Mouse (Mus musculus): Measurements from ENCODE around the gene Prr29. TPM values are rescaled to one million over a fixed set of nuclear protein-coding genes. Genes with fewer than 3 reads are reported as not detected.
"Not testable (repeated sequence)": the region's sequence is repeated elsewhere in the genome, so short reads cannot be mapped to it uniquely, and the experiment has no call there.

Prr29 gene
- total and polyA plus RNA-seq, 3 experiments, result 0.37 to 10.4 (median 0.48) TPM

GRCm38 (mm10) chr11:106334066-106334465, 31.2 kb upstream of the Prr29 start:
- no peak for DNase-seq
- intact Hi-C loops (cut with DNase I), result no loop called here
- H3K9ac ChIP-seq (ENCODE audit: low read depth, low read length), result no peak overlapping the region
- no peaks in the 10 kb centered on the region for H3K27me3 ChIP-seq (ENCODE audit: control insufficient read depth, insufficient read depth, low read length)
- TF ChIP-seq EP300 (IDR thresholded peaks at IDR 0.05; ENCODE audit: insufficient read depth, low read depth, low read length), result no peak
- TF ChIP-seq CTCF (IDR thresholded peaks at IDR 0.05), result no peak
- TF ChIP-seq POLR2A (IDR thresholded peaks at IDR 0.05; ENCODE audit: insufficient read depth, low read depth, low read length), result no peak
- no peaks in the 10 kb centered on the region for H3K36me3 ChIP-seq (ENCODE audit: control insufficient read depth, insufficient read depth, low read length)
- no peak overlapping the region for H3K27ac ChIP-seq
- peaks cover 2% of the 10 kb centered on the region; the same call in 1 of the 2 replicates for H3K4me1 ChIP-seq (ENCODE audit: control insufficient read depth, insufficient read depth, low read length)
- 27% methylated on average over 2 of the region's 2 CpGs for WGBS
- H3K4me3 ChIP-seq, result no peak overlapping the region
- H3K79me2 ChIP-seq (replicated peaks; ENCODE audit: control insufficient read depth, insufficient read depth, low read length), result no peaks in the 10 kb centered on the region

DNA sequence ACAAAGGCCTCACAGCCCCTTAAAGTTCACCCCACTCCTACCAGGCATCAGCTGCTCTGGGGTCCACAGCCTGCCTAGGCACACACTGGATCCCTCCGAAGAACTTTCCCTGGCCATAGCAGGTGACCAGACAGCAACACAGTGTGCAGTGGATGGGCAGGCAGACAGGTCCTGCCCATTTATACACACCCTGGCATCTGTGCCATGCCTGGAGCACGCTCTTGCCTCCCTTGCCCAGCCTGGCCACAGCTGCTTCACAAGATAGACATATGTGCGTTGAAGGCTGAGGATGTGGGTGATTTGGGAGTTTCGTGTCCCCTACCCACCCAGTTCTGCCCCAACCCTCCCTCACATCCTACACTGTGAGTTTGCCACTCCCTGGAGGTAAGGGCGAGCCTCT, 27.2 kb upstream of the Prr29 start:
- Histone ChIP-seq H3K79me2 (replicated peaks; ENCODE audit: control insufficient read depth, insufficient read depth, low read length) (no peaks in the 10 kb centered on the region), H3K36me3 (ENCODE audit: control insufficient read depth, insufficient read depth, low read length) (no peaks in the 10 kb centered on the region), H3K27ac (no peak overlapping the region), H3K4me1 (ENCODE audit: control insufficient read depth, insufficient read depth, low read length) (no peaks in the 10 kb centered on the region), H3K9ac (ENCODE audit: low read depth, low read length) (no peak overlapping the region), H3K27me3 (ENCODE audit: control insufficient read depth, insufficient read depth, low read length) (no peaks in the 10 kb centered on the region), H3K4me3 (no peak overlapping the region)
- no peak for DNase-seq
- 84% methylated on average over 5 of the region's 5 CpGs for WGBS
- no peak for TF ChIP-seq CTCF (IDR thresholded peaks at IDR 0.05)
- no peak for TF ChIP-seq EP300 (IDR thresholded peaks at IDR 0.05; ENCODE audit: insufficient read depth, low read depth, low read length)
- no peak for TF ChIP-seq POLR2A (IDR thresholded peaks at IDR 0.05; ENCODE audit: insufficient read depth, low read depth, low read length)
- intact Hi-C loops (cut with DNase I), result no loop called here

DNA sequence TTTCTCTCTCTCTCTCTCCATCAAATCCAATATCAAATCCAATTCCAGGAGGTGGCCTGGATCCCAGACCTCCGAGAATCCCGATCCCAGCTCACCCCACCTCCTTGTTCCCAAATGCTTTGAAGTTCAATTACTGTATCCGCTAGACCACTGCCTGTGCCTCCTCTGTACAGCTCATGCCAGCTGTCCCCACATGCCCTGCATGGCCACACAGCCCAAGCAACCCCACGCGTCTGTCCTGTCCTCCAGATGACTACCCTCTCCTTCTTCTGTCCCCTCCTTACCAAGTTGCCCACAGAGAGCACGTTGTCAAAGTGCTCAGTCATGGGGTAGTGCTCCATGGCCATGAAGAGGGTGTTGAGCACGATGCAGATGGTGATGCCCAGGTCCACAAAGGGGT, 26.4 kb upstream of the Prr29 start:
- TF ChIP-seq EP300 (IDR thresholded peaks at IDR 0.05; ENCODE audit: insufficient read depth, low read depth, low read length), result no peak
- no peak for TF ChIP-seq POLR2A (IDR thresholded peaks at IDR 0.05; ENCODE audit: insufficient read depth, low read depth, low read length)
- no peak for TF ChIP-seq CTCF (IDR thresholded peaks at IDR 0.05)
- H3K36me3 ChIP-seq (ENCODE audit: control insufficient read depth, insufficient read depth, low read length), result no peaks in the 10 kb centered on the region
- H3K27me3 ChIP-seq (ENCODE audit: control insufficient read depth, insufficient read depth, low read length), result no peaks in the 10 kb centered on the region
- no peak overlapping the region for H3K9ac ChIP-seq (ENCODE audit: low read depth, low read length)
- 87% methylated on average over 7 of the region's 7 CpGs for WGBS
- H3K4me3 ChIP-seq, result no peak overlapping the region
- DNase-seq, result no peak
- intact Hi-C loops (cut with DNase I), result no loop called here
- no peak overlapping the region for H3K27ac ChIP-seq
- H3K79me2 ChIP-seq (replicated peaks; ENCODE audit: control insufficient read depth, insufficient read depth, low read length), result no peaks in the 10 kb centered on the region
- no peaks in the 10 kb centered on the region for H3K4me1 ChIP-seq (ENCODE audit: control insufficient read depth, insufficient read depth, low read length)

DNA sequence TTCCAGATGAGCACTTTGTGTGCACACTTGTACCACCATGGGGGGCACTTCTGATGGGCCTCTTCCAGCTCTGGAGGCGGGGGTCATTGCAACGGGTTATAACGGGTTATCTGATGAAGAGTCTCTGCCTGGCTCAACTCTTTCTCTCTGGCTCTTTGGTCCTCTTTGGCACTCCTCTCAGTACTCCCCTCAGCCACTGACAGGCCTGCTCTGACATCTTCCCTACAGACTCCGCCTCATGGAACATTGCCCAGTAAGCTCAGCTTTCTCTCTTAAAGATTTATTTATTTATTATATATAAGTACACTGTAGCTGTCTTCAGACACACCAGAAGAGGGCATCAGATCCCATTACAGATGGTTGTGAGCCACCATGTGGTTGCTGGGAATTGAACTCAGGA, 25.9 kb upstream of the Prr29 start:
- intact Hi-C loops (cut with DNase I); H3K27ac ChIP-seq; H3K27me3 ChIP-seq (ENCODE audit: control insufficient read depth, insufficient read depth, low read length); DNase-seq; H3K4me1 ChIP-seq (ENCODE audit: control insufficient read depth, insufficient read depth, low read length); H3K4me3 ChIP-seq; H3K9ac ChIP-seq (ENCODE audit: low read depth, low read length); H3K79me2 ChIP-seq (replicated peaks; ENCODE audit: control insufficient read depth, insufficient read depth, low read length); H3K36me3 ChIP-seq (ENCODE audit: control insufficient read depth, insufficient read depth, low read length): not testable (repeated sequence)
- 80% methylated on average over 4 of the region's 4 CpGs for WGBS

DNA sequence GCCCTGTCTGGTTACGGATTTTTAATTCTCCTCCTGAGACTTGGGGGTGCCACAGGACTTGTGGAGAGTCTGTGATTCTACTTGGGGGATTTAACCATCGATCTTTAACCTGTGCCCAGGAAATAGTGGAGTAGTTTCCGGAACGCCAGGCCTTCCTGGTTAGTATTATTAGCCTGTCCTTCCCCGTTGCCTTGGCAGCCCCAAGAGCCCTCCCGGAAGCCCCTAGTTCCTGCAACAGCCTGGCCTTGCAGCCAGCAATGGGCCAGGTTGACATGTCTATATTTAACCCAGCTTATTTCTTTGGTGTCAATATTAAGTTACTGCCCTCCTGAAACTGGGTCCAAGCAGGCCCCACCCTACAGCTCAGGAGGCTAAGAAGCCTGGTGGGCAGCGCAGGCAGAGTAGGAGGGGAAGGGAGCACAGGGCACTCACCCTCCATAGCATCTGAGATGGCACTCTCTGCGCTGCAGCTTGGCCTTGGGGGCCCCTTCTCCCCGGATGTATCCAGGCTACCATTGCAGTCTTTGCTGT, 24.2 kb upstream of the Prr29 start:
- no peak overlapping the region for H3K4me3 ChIP-seq
- TF ChIP-seq POLR2A (IDR thresholded peaks at IDR 0.05; ENCODE audit: insufficient read depth, low read depth, low read length), result no peak
- no peak for TF ChIP-seq EP300 (IDR thresholded peaks at IDR 0.05; ENCODE audit: insufficient read depth, low read depth, low read length)
- TF ChIP-seq CTCF (IDR thresholded peaks at IDR 0.05), result no peak
- 49% methylated on average over 9 of the region's 9 CpGs for WGBS
- no peak overlapping the region for H3K9ac ChIP-seq (ENCODE audit: low read depth, low read length)
- H3K79me2 ChIP-seq (replicated peaks; ENCODE audit: control insufficient read depth, insufficient read depth, low read length), result no peaks in the 10 kb centered on the region
- intact Hi-C loops (cut with DNase I), result no loop called here
- H3K27ac ChIP-seq, result no peak overlapping the region
- no peaks in the 10 kb centered on the region for H3K4me1 ChIP-seq (ENCODE audit: control insufficient read depth, insufficient read depth, low read length)
- H3K27me3 ChIP-seq (ENCODE audit: control insufficient read depth, insufficient read depth, low read length), result no peaks in the 10 kb centered on the region
- no peaks in the 10 kb centered on the region for H3K36me3 ChIP-seq (ENCODE audit: control insufficient read depth, insufficient read depth, low read length)
- no peak for DNase-seq

- Histone ChIP-seq H3K4me1 (ENCODE audit: control insufficient read depth, insufficient read depth, low read length) (no peaks in the 10 kb centered on the region), H3K9ac (ENCODE audit: low read depth, low read length) (no peak overlapping the region), H3K36me3 (ENCODE audit: control insufficient read depth, insufficient read depth, low read length) (no peaks in the 10 kb centered on the region), H3K27ac (no peak overlapping the region), H3K27me3 (ENCODE audit: control insufficient read depth, insufficient read depth, low read length) (no peaks in the 10 kb centered on the region), H3K79me2 (replicated peaks; ENCODE audit: control insufficient read depth, insufficient read depth, low read length) (no peaks in the 10 kb centered on the region), H3K4me3 (no peak overlapping the region)
- intact Hi-C loops (cut with DNase I), result no loop called here
- WGBS, result 61% methylated on average over 6 of the region's 6 CpGs
- DNase-seq, result no peak
- TF ChIP-seq POLR2A (IDR thresholded peaks at IDR 0.05; ENCODE audit: insufficient read depth, low read depth, low read length), result no peak
- TF ChIP-seq CTCF (IDR thresholded peaks at IDR 0.05), result no peak
- no peak for TF ChIP-seq EP300 (IDR thresholded peaks at IDR 0.05; ENCODE audit: insufficient read depth, low read depth, low read length)
These were observed 20.4 kb upstream of the Prr29 start for GRCm38 (mm10) chr11:106344910-106345309.
